Mouse (Mus musculus) neural tube, embryonic 14.5 days (tissue): Measurements from ENCODE around the gene Cybrd1. TPM values are rescaled to one million over a fixed set of nuclear protein-coding genes. Genes with fewer than 3 reads are reported as not detected.
A peak's percentile ranks its signal among the peaks of the same experiment; 100 is the strongest.

ENCODE experiments used
- ATAC-seq: fragments of 200-750 bp; cut with Nextera tagmentation; 2 replicates; pipeline ENCODE4 v1.8.0; 2017; ENCODE audit warnings: low read depth, mild to moderate bottlenecking, moderate TSS enrichment, moderate library complexity
- H3K27ac ChIP-seq: fragments of 300-500 bp; sonication (generic); 2 replicates; pipeline ENCODE4 v1.5.1; 2014; ENCODE audit warnings: low read depth, mild to moderate bottlenecking, control low read depth, low read length, moderate library complexity, mixed read lengths
- H3K27me3 ChIP-seq: fragments of 300-500 bp; sonication (generic); 2 replicates; pipeline ENCODE4 v1.6.1; 2014; ENCODE audit warnings: low read length; ENCODE audit not compliant: control insufficient read depth, insufficient read depth
- H3K36me3 ChIP-seq: fragments of 300-500 bp; sonication (generic); 2 replicates; pipeline ENCODE4 v1.6.1; 2014; ENCODE audit warnings: low read length, mixed read lengths; ENCODE audit not compliant: control insufficient read depth, insufficient read depth
- H3K4me1 ChIP-seq: fragments of 300-500 bp; sonication (generic); 2 replicates; pipeline ENCODE4 v1.6.1; 2014; ENCODE audit warnings: low read length; ENCODE audit not compliant: control insufficient read depth, insufficient read depth
- H3K4me2 ChIP-seq: fragments of 300-500 bp; sonication (generic); 2 replicates; pipeline ENCODE4 v1.6.1; 2014; ENCODE audit warnings: mild to moderate bottlenecking, low read depth, low read length, control low read depth
- H3K4me3 ChIP-seq: fragments of 300-500 bp; sonication (generic); 2 replicates; pipeline ENCODE4 v1.5.1; 2014; ENCODE audit warnings: low read depth, low read length, control low read depth, mixed read lengths
- H3K9ac ChIP-seq: fragments of 300-500 bp; sonication (generic); replicated peaks from 2 replicates; pipeline ENCODE4 v1.6.1; 2014; ENCODE audit warnings: low read depth, mild to moderate bottlenecking, control low read depth, low read length, mixed read lengths
- H3K9me3 ChIP-seq: fragments of 300-500 bp; sonication (generic); 2 replicates; pipeline ENCODE4 v1.6.1; 2016; ENCODE audit warnings: low read length; ENCODE audit not compliant: control insufficient read depth
- whole genome bisulfite sequencing: fragments of 180-500 bp; shearing (Covaris S2); extraction: QIAGEN DNeasy Blood & Tissue Kit; methylation state at CpG from one replicate; pipeline ENCODE4 v1.1.7; 2014; 5-methylcytosine and 5-hydroxymethylcytosine counted together
- polyA plus RNA-seq: library from polyadenylated mRNA; unstranded; fragments of >200 nt; fragmentation: Nextera tagmentation; extraction: Ambion mirVana; gene quantifications from 2 replicates; pipeline ENCODE4 v1.2.1, GENCODE M21; 2014

Cybrd1 gene
- polyA plus RNA-seq, 1 experiment from 2014 or later, result 1.8 TPM

DNA sequence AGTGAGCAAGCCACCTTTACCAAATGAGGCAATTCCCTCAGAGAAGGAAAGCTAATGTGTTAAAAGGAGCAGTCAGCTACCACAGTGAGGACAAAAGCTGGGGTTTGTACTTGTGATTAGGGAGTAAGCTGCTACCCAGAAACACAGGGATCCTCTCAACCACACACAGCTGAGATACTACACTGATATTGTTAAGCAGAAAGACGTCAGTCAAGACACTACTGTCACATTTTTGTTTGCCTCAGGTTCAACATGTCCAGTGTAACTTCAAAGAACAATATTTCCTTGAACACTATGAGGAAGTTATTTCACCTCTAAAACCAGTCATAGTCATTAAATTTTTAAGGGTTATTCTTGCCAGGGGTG is 59.5 kb downstream of the Cybrd1 start:
- H3K27ac ChIP-seq, result no peak overlapping the region
- H3K9ac ChIP-seq, result no peak overlapping the region
- no peaks in the 10 kb centered on the region for H3K9me3 ChIP-seq
- 87% methylated on average over 1 of the region's 1 CpGs for WGBS
- no peak for ATAC-seq
- no peak overlapping the region for H3K4me3 ChIP-seq
- H3K4me2 ChIP-seq, result no peak overlapping the region
- no peaks in the 10 kb centered on the region for H3K36me3 ChIP-seq
- H3K27me3 ChIP-seq, result no peaks in the 10 kb centered on the region
- H3K4me1 ChIP-seq, result no peaks in the 10 kb centered on the region

DNA sequence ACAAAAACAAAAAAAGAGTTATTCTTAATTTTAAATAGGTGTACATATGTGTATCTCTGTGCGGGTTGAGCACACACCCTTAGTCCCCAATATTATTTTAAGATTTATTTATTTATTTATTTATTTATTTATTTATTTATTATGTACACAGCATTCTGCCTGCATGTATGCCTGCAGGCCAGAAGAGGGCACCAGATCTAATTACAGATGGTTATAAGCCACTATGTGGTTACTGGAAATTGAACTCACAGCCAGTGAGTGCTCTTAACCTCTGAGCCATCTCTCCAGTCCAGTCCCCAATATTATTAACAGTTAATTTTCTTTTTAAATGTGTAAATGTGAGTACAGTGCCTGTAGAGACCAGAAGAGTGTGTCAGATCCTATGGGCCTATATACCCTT is 60.0 kb downstream of the Cybrd1 start:
- Histone ChIP-seq H3K9ac (no peak overlapping the region), H3K4me2 (no peak overlapping the region), H3K4me3 (no peak overlapping the region), H3K36me3 (no peaks in the 10 kb centered on the region), H3K9me3 (no peaks in the 10 kb centered on the region), H3K4me1 (no peaks in the 10 kb centered on the region), H3K27me3 (no peaks in the 10 kb centered on the region), H3K27ac (no peak overlapping the region)
- WGBS, result 94% methylated on average over 1 of the region's 1 CpGs
- ATAC-seq, result no peak

DNA sequence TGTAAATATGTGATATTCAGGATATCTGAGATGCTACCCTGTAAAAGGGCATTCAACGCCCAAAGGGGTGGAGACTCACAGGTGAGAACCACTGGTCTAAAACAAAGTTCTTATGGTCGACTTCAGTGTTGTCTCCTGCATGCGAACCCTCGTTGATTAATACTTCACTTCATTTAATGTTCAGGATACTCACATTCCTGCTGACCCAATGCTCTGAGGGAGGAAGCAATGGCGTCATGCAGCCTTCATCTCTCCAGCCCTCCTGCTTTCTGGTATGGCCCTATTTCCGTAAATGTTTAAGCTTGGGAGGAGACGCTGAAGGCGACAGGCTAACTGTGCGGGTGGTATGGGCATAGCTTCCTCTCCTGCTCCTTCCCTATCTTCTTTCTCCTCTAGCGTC is 62.0 kb downstream of the Cybrd1 start:
- Histone ChIP-seq H3K9ac (no peak overlapping the region), H3K9me3 (no peaks in the 10 kb centered on the region), H3K4me3 (no peak overlapping the region), H3K27me3 (no peaks in the 10 kb centered on the region), H3K27ac (no peak overlapping the region), H3K4me2 (no peak overlapping the region), H3K36me3 (no peaks in the 10 kb centered on the region), H3K4me1 (no peaks in the 10 kb centered on the region)
- ATAC-seq, result no peak
- WGBS, result 96% methylated on average over 10 of the region's 10 CpGs

DNA sequence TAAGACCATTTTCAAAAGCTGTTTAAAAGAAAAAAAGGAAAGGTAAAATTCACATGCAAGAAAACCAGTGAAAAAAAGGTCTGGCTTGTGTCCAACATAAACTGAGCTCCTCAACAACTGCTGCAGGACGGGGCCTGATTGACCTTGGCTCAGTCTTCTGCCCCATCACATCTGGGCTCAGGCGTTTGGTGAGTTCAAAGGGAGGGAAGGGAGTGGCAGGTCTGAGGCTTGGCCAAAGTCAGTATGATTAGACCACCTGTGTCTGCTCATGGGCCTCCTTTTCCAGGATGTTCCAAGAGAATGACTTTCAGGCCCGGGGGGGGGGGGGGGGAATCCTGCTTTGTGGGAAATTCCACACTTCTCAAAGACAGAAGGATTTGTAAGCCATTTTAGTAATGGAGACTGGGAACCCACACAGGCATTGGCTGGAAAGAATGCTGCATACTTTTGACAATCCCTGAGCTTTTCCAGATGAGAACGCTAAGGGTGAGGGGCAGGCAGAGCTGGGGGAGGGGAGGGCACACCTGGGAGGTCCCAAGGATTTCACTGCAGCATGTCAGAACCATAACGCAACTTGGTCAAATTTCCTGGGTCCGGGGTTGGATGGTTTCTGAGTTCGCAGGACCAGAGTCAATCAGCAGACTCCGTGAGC is 63.0 kb downstream of the Cybrd1 start:
- Histone ChIP-seq H3K4me1 (no peaks in the 10 kb centered on the region), H3K9me3 (no peaks in the 10 kb centered on the region), H3K27me3 (no peaks in the 10 kb centered on the region), H3K4me3 (no peak overlapping the region), H3K36me3 (no peaks in the 10 kb centered on the region), H3K27ac (no peak overlapping the region), H3K4me2 (no peak overlapping the region), H3K9ac (no peak overlapping the region)
- 66% methylated on average over 8 of the region's 8 CpGs for WGBS
- no peak for ATAC-seq

DNA sequence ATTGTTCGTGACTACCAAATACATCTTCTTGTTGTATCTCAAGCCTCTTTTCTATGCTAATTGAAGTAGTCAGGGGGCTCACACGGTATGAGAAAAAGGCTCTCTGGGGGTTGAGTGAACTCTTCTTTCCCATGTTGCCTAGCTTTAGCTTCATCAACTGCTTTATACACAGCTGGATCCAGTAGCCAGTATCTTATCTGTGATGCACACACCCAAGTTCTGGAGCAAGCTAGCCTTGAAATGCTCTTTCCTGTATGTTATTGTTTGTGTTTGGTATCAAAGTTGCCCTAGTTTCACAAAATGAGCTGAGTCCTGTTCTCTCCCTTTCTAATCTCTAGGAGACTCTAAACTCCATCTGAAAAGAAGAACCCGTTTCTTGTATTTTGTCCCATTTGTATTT is 70.2 kb downstream of the Cybrd1 start:
- H3K27ac ChIP-seq, result no peak overlapping the region

DNA sequence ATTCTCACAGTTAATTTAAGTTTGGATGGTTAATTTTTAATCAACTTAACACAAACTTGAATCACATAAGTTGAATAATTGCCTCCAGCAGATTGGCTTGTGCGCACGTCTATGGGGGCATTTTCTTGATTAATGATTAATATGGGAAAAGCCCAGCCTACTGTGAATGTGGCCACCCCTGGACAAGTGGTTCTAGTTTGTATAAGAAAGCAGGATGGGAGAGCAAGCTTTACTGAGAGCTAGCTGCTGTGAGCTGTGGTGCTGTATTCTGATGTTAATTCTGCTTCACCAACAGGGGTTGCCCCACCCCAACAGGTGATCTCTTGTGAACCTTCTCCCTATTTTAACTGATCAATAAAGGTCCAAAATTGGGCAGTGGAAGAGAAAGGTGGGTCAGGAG is 71.1 kb downstream of the Cybrd1 start:
- H3K9me3 ChIP-seq, result no peaks in the 10 kb centered on the region
- no peak overlapping the region for H3K4me3 ChIP-seq
- no peak for ATAC-seq
- no peak overlapping the region for H3K4me2 ChIP-seq
- H3K4me1 ChIP-seq, result peaks cover 7% of the 10 kb centered on the region
- H3K27me3 ChIP-seq, result no peaks in the 10 kb centered on the region
- H3K36me3 ChIP-seq, result no peaks in the 10 kb centered on the region
- no peak overlapping the region for H3K9ac ChIP-seq
- no peak overlapping the region for H3K27ac ChIP-seq
- 28% methylated on average over 2 of the region's 2 CpGs for WGBS

More for the DNA sequence above, 70.2 kb downstream of the Cybrd1 start:
- ATAC-seq, result no peak
- WGBS, result 69% methylated on average over 3 of the region's 3 CpGs
- no peaks in the 10 kb centered on the region for H3K36me3 ChIP-seq
- no peak overlapping the region for H3K4me3 ChIP-seq
- no peak overlapping the region for H3K4me2 ChIP-seq
- H3K4me1 ChIP-seq, result peaks cover 7% of the 10 kb centered on the region
- H3K9ac ChIP-seq, result no peak overlapping the region
- no peaks in the 10 kb centered on the region for H3K9me3 ChIP-seq
- H3K27me3 ChIP-seq, result no peaks in the 10 kb centered on the region

DNA sequence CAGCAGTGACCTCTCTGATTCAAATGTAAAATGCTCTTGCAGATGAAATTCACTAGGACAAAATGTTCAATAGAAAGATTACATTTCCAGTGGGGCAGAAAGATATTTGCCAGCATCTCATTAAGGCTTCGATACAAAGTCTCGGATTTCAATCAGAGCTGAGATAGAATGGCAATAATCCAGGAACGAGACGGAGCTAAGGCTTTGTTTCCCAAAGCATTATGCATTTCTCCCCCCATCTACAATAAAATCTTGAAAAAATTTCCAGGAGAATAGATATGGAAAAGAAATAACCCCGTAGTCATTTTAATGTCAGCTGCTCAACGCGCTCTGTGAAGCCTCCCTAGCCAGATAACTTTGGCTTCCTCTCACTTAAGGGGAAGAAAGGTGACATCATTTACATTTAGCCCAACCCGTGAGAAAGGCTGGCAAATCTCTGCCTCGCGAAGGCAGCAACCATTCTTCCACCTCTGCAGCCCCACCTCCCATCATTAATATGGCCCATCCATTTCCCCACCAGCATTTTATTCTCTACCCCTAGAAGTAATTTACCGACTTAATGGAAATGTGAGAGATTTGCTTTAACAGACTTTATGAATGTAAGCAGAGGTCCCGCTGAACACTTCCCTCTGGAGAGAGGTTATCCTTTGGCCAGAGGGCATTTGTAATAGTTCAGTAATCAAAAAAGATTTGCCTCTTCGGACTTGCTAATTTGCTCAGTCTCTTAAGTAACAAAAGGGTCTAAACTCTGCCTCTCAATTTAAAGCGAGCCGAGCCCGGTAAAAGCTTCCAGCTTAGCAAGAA is 73.9 kb downstream of the Cybrd1 start:
- peak; percentile 61; the same call in 1 of the 2 replicates for ATAC-seq
- H3K9ac ChIP-seq, result no peak overlapping the region
- H3K4me3 ChIP-seq, result no peak overlapping the region

DNA sequence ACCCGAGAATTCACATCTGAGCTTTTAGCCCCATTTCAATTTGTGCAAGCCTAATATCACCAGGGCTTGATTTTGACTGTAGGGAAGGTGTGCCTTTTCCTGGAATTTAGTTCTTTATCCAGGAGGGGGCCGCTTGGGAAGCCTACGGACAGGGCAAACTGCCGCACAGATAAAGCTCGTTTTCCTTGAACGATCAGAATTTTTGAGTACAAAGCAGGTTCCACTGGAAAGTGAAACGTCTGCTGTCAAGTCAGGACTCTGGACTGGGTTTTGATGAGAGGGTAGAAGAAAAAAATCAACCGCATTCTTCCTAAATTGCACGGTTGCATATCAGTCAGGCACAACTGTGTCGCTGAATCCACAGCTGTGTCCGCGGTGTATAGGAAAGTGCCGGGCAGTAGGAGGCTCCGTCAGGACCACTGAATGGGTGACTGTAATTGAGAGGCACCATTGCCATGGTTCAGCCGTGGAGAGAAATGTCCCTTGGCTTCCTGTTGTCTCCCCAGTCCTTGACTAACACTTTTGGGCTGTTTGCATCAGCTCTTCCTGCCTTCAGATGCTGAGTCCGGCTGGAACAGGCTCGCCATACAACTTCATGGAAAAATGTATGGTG is 74.6 kb downstream of the Cybrd1 start:
- Histone ChIP-seq H3K4me2 (peak overlapping the region; percentile 26; the same call in 1 of the 2 replicates), H3K27ac (peak overlapping the region; percentile 73; the same call in 1 of the 2 replicates), H3K9me3 (no peaks in the 10 kb centered on the region), H3K36me3 (no peaks in the 10 kb centered on the region), H3K27me3 (no peaks in the 10 kb centered on the region), H3K9ac (no peak overlapping the region), H3K4me1 (peaks cover 9% of the 10 kb centered on the region), H3K4me3 (no peak overlapping the region)
- ATAC-seq, result no peak
- WGBS, result 41% methylated on average over 17 of the region's 17 CpGs

More for the DNA sequence above, 73.9 kb downstream of the Cybrd1 start:
- H3K9me3 ChIP-seq, result no peaks in the 10 kb centered on the region
- WGBS, result 12% methylated on average over 16 of the region's 16 CpGs
- peak overlapping the region; percentile 73; the same call in 1 of the 2 replicates for H3K27ac ChIP-seq
- peak overlapping the region; percentile 26 for H3K4me2 ChIP-seq
- peaks cover 9% of the 10 kb centered on the region for H3K4me1 ChIP-seq
- no peaks in the 10 kb centered on the region for H3K36me3 ChIP-seq
- H3K27me3 ChIP-seq, result no peaks in the 10 kb centered on the region
